Mouse (Mus musculus) T-helper 2 cell (primary cell): ENCODE measurements at regions not wholly inside any gene's neighbourhood (a gene's known extent, or its start where the extent isn't known, plus 50 kb on each side); places are given as distances from the start of the nearest gene placed in this dataset.
"Not testable (repeated sequence)": the region's sequence is repeated elsewhere in the genome, so short reads cannot be mapped to it uniquely, and the experiment has no call there.

ENCODE experiments used
- in situ Hi-C: fragments of 300-600 bp; cut with MboI, MseI; formaldehyde crosslinking; loops from one replicate; pipeline ENCODE4 v1.15.1; 2025; ENCODE audit warnings: high pct_unique_total_duplicates

GRCm38 (mm10) chr11:23079936-23080794 lies 72.8 kb downstream of the Fam161a start:
- in situ Hi-C loops = loop anchor here (5.0 kb wide), 1 partner anchor 63 kb away; no protein-coding TSS in a partner anchor

- in situ Hi-C loops = loop anchor here (5.0 kb wide), 1 partner anchor 64 kb away; no protein-coding TSS in a partner anchor
Observed at GRCm38 (mm10) chr11:23081616-23082015, 74.3 kb downstream of the Fam161a start.

- in situ Hi-C loops = loop anchor here (5.0 kb wide), 1 partner anchor 67 kb away; no protein-coding TSS in a partner anchor
Observed at GRCm38 (mm10) chr11:23083811-23084210, 76.5 kb downstream of the Fam161a start.

GRCm38 (mm10) chr11:23095287-23095686 lies 88.0 kb downstream of the Fam161a start:
- in situ Hi-C loops = no loop called here

GRCm38 (mm10) chr11:23095723-23096122 lies 88.4 kb downstream of the Fam161a start:
- in situ Hi-C loops = not testable (repeated sequence)

- in situ Hi-C loops = no loop called here
Observed at GRCm38 (mm10) chr11:23096451-23097222, 89.3 kb downstream of the Fam161a start.

- in situ Hi-C loops = no loop called here
Observed at GRCm38 (mm10) chr11:23097223-23097490, 89.8 kb downstream of the Fam161a start.

- in situ Hi-C loops = loop anchor here (5.0 kb wide), 1 partner anchor 78 kb away; no protein-coding TSS in a partner anchor
Observed at GRCm38 (mm10) chr11:23114636-23115035, 107.3 kb downstream of the Fam161a start.

- in situ Hi-C loops = no loop called here
Observed at GRCm38 (mm10) chr11:23120533-23121210, 113.3 kb downstream of the Fam161a start.

- in situ Hi-C loops = no loop called here
Observed at GRCm38 (mm10) chr11:23124198-23124951, 117.0 kb downstream of the Fam161a start.

GRCm38 (mm10) chr11:23131122-23131521 lies 123.8 kb downstream of the Fam161a start:
- in situ Hi-C loops = no loop called here

- in situ Hi-C loops = no loop called here
Observed at GRCm38 (mm10) chr11:23131632-23132031, 124.2 kb upstream of the Xpo1 start.

GRCm38 (mm10) chr11:23140429-23141099 lies 115.3 kb upstream of the Xpo1 start:
- in situ Hi-C loops = no loop called here

- in situ Hi-C loops = no loop called here
Observed at GRCm38 (mm10) chr11:23141100-23141837, 114.6 kb upstream of the Xpo1 start.

- in situ Hi-C loops = no loop called here
Observed at GRCm38 (mm10) chr11:23148048-23148596, 107.7 kb upstream of the Xpo1 start.

- in situ Hi-C loops = no loop called here
Observed at GRCm38 (mm10) chr11:23149556-23150244, 106.1 kb upstream of the Xpo1 start.

- in situ Hi-C loops = no loop called here
Observed at GRCm38 (mm10) chr11:23154851-23155250, 101.0 kb upstream of the Xpo1 start.

- in situ Hi-C loops = no loop called here
Observed at GRCm38 (mm10) chr11:23168546-23169218, 87.2 kb upstream of the Xpo1 start.
